Mouse (Mus musculus): ENCODE results near the gene Bpifa5. TPM values are rescaled to one million over a fixed set of nuclear protein-coding genes. Genes with fewer than 3 reads are reported as not detected.
A peak's percentile ranks its signal among the peaks of the same experiment; 100 is the strongest.
"Not testable (repeated sequence)": the region's sequence is repeated elsewhere in the genome, so short reads cannot be mapped to it uniquely, and the experiment has no call there.

The Bpifa5 gene
- polyA plus RNA-seq, 1 experiment from 2014 or later = not detected

- ATAC-seq (replicated peaks; ENCODE audit: low FRiP score, low TSS enrichment, low read depth) (no peak), DNase-seq (ENCODE audit: low spot score) (no peak)
- Histone ChIP-seq H3K27me3 (replicated peaks; ENCODE audit: control insufficient read depth, insufficient read depth, low read length) (no peaks in the 10 kb centered on the region), H3K9ac (ENCODE audit: low read length) (no peak overlapping the region), H3K36me3 (ENCODE audit: control insufficient read depth, insufficient read depth, low read length) (no peaks in the 10 kb centered on the region), H3K4me3 (ENCODE audit: low read depth, low read length) (no peak overlapping the region), H3K27ac (ENCODE audit: low read depth) (no peak overlapping the region), H3K4me2 (ENCODE audit: low read length) (no peak overlapping the region), H3K4me1 (replicated peaks; ENCODE audit: control insufficient read depth, insufficient read depth, low read length) (no peaks in the 10 kb centered on the region), H3K9me3 (ENCODE audit: control insufficient read depth, low read length) (no peaks in the 10 kb centered on the region)
- 78% methylated on average over 6 of the region's 6 CpGs for WGBS
Measured at GRCm38 (mm10) chr2:154171621-154172020, 9.2 kb downstream of the Bpifa5 start.

GRCm38 (mm10) chr2:154173313-154173712 lies 10.9 kb downstream of the Bpifa5 start:
- Histone ChIP-seq H3K9me3 (ENCODE audit: control insufficient read depth, low read length) (no peaks in the 10 kb centered on the region), H3K4me1 (replicated peaks; ENCODE audit: control insufficient read depth, insufficient read depth, low read length) (no peaks in the 10 kb centered on the region), H3K27me3 (replicated peaks; ENCODE audit: control insufficient read depth, insufficient read depth, low read length) (no peaks in the 10 kb centered on the region), H3K9ac (ENCODE audit: low read length) (no peak overlapping the region), H3K27ac (ENCODE audit: low read depth) (no peak overlapping the region), H3K4me3 (ENCODE audit: low read depth, low read length) (no peak overlapping the region), H3K36me3 (ENCODE audit: control insufficient read depth, insufficient read depth, low read length) (no peaks in the 10 kb centered on the region), H3K4me2 (ENCODE audit: low read length) (no peak overlapping the region)
- WGBS = 41% methylated on average over 1 of the region's 1 CpGs
- no peak for ATAC-seq (replicated peaks; ENCODE audit: low FRiP score, low TSS enrichment, low read depth)
- peak; percentile 54 for DNase-seq (ENCODE audit: low spot score)

- DNase-seq (ENCODE audit: low spot score); H3K9me3 ChIP-seq (ENCODE audit: control insufficient read depth, low read length): not testable (repeated sequence)
Measured at GRCm38 (mm10) chr2:154181900-154182299, 19.5 kb downstream of the Bpifa5 start.

GRCm38 (mm10) chr2:154183061-154183460 lies 20.7 kb downstream of the Bpifa5 start:
- not testable (repeated sequence) for H3K27ac ChIP-seq (ENCODE audit: low read depth); H3K9ac ChIP-seq (ENCODE audit: low read length); H3K4me3 ChIP-seq (ENCODE audit: low read depth, low read length); H3K4me1 ChIP-seq (replicated peaks; ENCODE audit: control insufficient read depth, insufficient read depth, low read length); H3K4me2 ChIP-seq (ENCODE audit: low read length); H3K36me3 ChIP-seq (ENCODE audit: control insufficient read depth, insufficient read depth, low read length); ATAC-seq (replicated peaks; ENCODE audit: low FRiP score, low TSS enrichment, low read depth); H3K27me3 ChIP-seq (replicated peaks; ENCODE audit: control insufficient read depth, insufficient read depth, low read length); H3K9me3 ChIP-seq (ENCODE audit: control insufficient read depth, low read length); DNase-seq (ENCODE audit: low spot score)
- 52% methylated on average over 4 of the region's 4 CpGs for WGBS

More at GRCm38 (mm10) chr2:154181900-154182299, 19.5 kb downstream of the Bpifa5 start:
- not testable (repeated sequence) for H3K27ac ChIP-seq (ENCODE audit: low read depth); H3K36me3 ChIP-seq (ENCODE audit: control insufficient read depth, insufficient read depth, low read length); H3K4me2 ChIP-seq (ENCODE audit: low read length); H3K9ac ChIP-seq (ENCODE audit: low read length); H3K27me3 ChIP-seq (replicated peaks; ENCODE audit: control insufficient read depth, insufficient read depth, low read length); H3K4me1 ChIP-seq (replicated peaks; ENCODE audit: control insufficient read depth, insufficient read depth, low read length); H3K4me3 ChIP-seq (ENCODE audit: low read depth, low read length); ATAC-seq (replicated peaks; ENCODE audit: low FRiP score, low TSS enrichment, low read depth)
- WGBS = 89% methylated on average over 7 of the region's 7 CpGs

GRCm38 (mm10) chr2:154185319-154185718 lies 22.9 kb downstream of the Bpifa5 start:
- Histone ChIP-seq H3K4me2 (ENCODE audit: low read length) (no peak overlapping the region), H3K36me3 (ENCODE audit: control insufficient read depth, insufficient read depth, low read length) (no peaks in the 10 kb centered on the region), H3K9me3 (ENCODE audit: control insufficient read depth, low read length) (no peaks in the 10 kb centered on the region), H3K27ac (ENCODE audit: low read depth) (no peak overlapping the region), H3K4me3 (ENCODE audit: low read depth, low read length) (no peak overlapping the region), H3K4me1 (replicated peaks; ENCODE audit: control insufficient read depth, insufficient read depth, low read length) (no peaks in the 10 kb centered on the region), H3K27me3 (replicated peaks; ENCODE audit: control insufficient read depth, insufficient read depth, low read length) (no peaks in the 10 kb centered on the region), H3K9ac (ENCODE audit: low read length) (no peak overlapping the region)
- DNase-seq (ENCODE audit: low spot score) (no peak), ATAC-seq (replicated peaks; ENCODE audit: low FRiP score, low TSS enrichment, low read depth) (no peak)
- WGBS = 84% methylated on average over 6 of the region's 6 CpGs

GRCm38 (mm10) chr2:154185748-154186147 lies 23.3 kb downstream of the Bpifa5 start:
- 75% methylated on average over 3 of the region's 3 CpGs for WGBS
- H3K9me3 ChIP-seq (ENCODE audit: control insufficient read depth, low read length) = no peaks in the 10 kb centered on the region
- H3K27ac ChIP-seq (ENCODE audit: low read depth) = no peak overlapping the region
- no peak overlapping the region for H3K4me3 ChIP-seq (ENCODE audit: low read depth, low read length)
- DNase-seq (ENCODE audit: low spot score) (no peak), ATAC-seq (replicated peaks; ENCODE audit: low FRiP score, low TSS enrichment, low read depth) (no peak)
- no peaks in the 10 kb centered on the region for H3K36me3 ChIP-seq (ENCODE audit: control insufficient read depth, insufficient read depth, low read length)
- no peaks in the 10 kb centered on the region for H3K4me1 ChIP-seq (replicated peaks; ENCODE audit: control insufficient read depth, insufficient read depth, low read length)
- H3K4me2 ChIP-seq (ENCODE audit: low read length) = no peak overlapping the region
- no peaks in the 10 kb centered on the region for H3K27me3 ChIP-seq (replicated peaks; ENCODE audit: control insufficient read depth, insufficient read depth, low read length)
- no peak overlapping the region for H3K9ac ChIP-seq (ENCODE audit: low read length)

- DNase-seq (ENCODE audit: low spot score) = no peak
- 40% methylated on average over 5 of the region's 5 CpGs for WGBS
- H3K4me1 ChIP-seq (replicated peaks; ENCODE audit: control insufficient read depth, insufficient read depth, low read length) = no peaks in the 10 kb centered on the region
- H3K36me3 ChIP-seq (ENCODE audit: control insufficient read depth, insufficient read depth, low read length) = no peaks in the 10 kb centered on the region
- no peak overlapping the region for H3K27ac ChIP-seq (ENCODE audit: low read depth)
- H3K27me3 ChIP-seq (replicated peaks; ENCODE audit: control insufficient read depth, insufficient read depth, low read length) = no peaks in the 10 kb centered on the region
- no peaks in the 10 kb centered on the region for H3K9me3 ChIP-seq (ENCODE audit: control insufficient read depth, low read length)
- no peak overlapping the region for H3K4me3 ChIP-seq (ENCODE audit: low read depth, low read length)
- no peak overlapping the region for H3K9ac ChIP-seq (ENCODE audit: low read length)
- no peak overlapping the region for H3K4me2 ChIP-seq (ENCODE audit: low read length)
- no peak for ATAC-seq (replicated peaks; ENCODE audit: low FRiP score, low TSS enrichment, low read depth)
Measured at GRCm38 (mm10) chr2:154187468-154187867, 25.1 kb downstream of the Bpifa5 start.

GRCm38 (mm10) chr2:154189877-154190434 lies 27.5 kb downstream of the Bpifa5 start:
- Histone ChIP-seq H3K4me3 (ENCODE audit: low read depth, low read length) (no peak overlapping the region), H3K36me3 (ENCODE audit: control insufficient read depth, insufficient read depth, low read length) (no peaks in the 10 kb centered on the region), H3K27ac (ENCODE audit: low read depth) (no peak overlapping the region), H3K4me2 (ENCODE audit: low read length) (no peak overlapping the region), H3K27me3 (replicated peaks; ENCODE audit: control insufficient read depth, insufficient read depth, low read length) (no peaks in the 10 kb centered on the region), H3K9ac (ENCODE audit: low read length) (no peak overlapping the region), H3K4me1 (replicated peaks; ENCODE audit: control insufficient read depth, insufficient read depth, low read length) (no peaks in the 10 kb centered on the region), H3K9me3 (ENCODE audit: control insufficient read depth, low read length) (no peaks in the 10 kb centered on the region)
- DNase-seq (ENCODE audit: low spot score) (no peak), ATAC-seq (replicated peaks; ENCODE audit: low FRiP score, low TSS enrichment, low read depth) (no peak)
- 81% methylated on average over 7 of the region's 7 CpGs for WGBS

- H3K36me3 ChIP-seq (ENCODE audit: control insufficient read depth, insufficient read depth, low read length) = no peaks in the 10 kb centered on the region
- no peak within 1 kb of the TSS for H3K27ac ChIP-seq (ENCODE audit: low read depth)
- ATAC-seq (replicated peaks; ENCODE audit: low FRiP score, low TSS enrichment, low read depth) = no peak
Measured at GRCm38 (mm10) chr2:154190546-154191258, 28.3 kb downstream of the Bpifa5 start, which contains the start of gene Bpifb1. Gene Bpifb1 (plus strand): TSS chr2:154190818.

More at GRCm38 (mm10) chr2:154190546-154191258, 28.3 kb downstream of the Bpifa5 start, which contains the start of gene Bpifb1:
- no peak within 1 kb of the TSS for H3K4me3 ChIP-seq (ENCODE audit: low read depth, low read length)
- no peak within 1 kb of the TSS for H3K4me2 ChIP-seq (ENCODE audit: low read length)
- 84% methylated on average over 11 of the region's 11 CpGs for WGBS
- no peak within 1 kb of the TSS for H3K9ac ChIP-seq (ENCODE audit: low read length)
- no peaks in the 10 kb centered on the region for H3K27me3 ChIP-seq (replicated peaks; ENCODE audit: control insufficient read depth, insufficient read depth, low read length)
- no peak for DNase-seq (ENCODE audit: low spot score)
- H3K4me1 ChIP-seq (replicated peaks; ENCODE audit: control insufficient read depth, insufficient read depth, low read length) = no peaks in the 10 kb centered on the region
- no peaks in the 10 kb centered on the region for H3K9me3 ChIP-seq (ENCODE audit: control insufficient read depth, low read length)
